Mouse (Mus musculus) neural tube, embryonic 15.5 days (tissue): Measurements from ENCODE around the gene Arrdc2. TPM values are rescaled to one million over a fixed set of nuclear protein-coding genes. Genes with fewer than 3 reads are reported as not detected.
A peak's percentile ranks its signal among the peaks of the same experiment; 100 is the strongest.

Experiments used
- ATAC-seq: fragments of 200-750 bp; cut with Nextera tagmentation; 2 replicates; pipeline ENCODE4 v1.8.0; 2017; ENCODE audit warnings: mild to moderate bottlenecking, moderate TSS enrichment, moderate library complexity; ENCODE audit not compliant: low FRiP score
- H3K27ac ChIP-seq: fragments of 300-500 bp; sonication (generic); replicated peaks from 2 replicates; pipeline ENCODE4 v1.5.1; 2015; ENCODE audit warnings: mild to moderate bottlenecking, inconsistent platforms
- H3K27me3 ChIP-seq: fragments of 300-500 bp; sonication (generic); replicated peaks from 2 replicates; pipeline ENCODE4 v1.6.1; 2015; ENCODE audit warnings: inconsistent platforms
- H3K36me3 ChIP-seq: fragments of 300-500 bp; sonication (generic); 2 replicates; pipeline ENCODE4 v1.6.1; 2015; ENCODE audit warnings: inconsistent platforms
- H3K4me1 ChIP-seq: fragments of 300-500 bp; sonication (generic); 2 replicates; pipeline ENCODE4 v1.6.1; 2015; ENCODE audit warnings: inconsistent platforms
- H3K4me2 ChIP-seq: fragments of 300-500 bp; sonication (generic); 2 replicates; pipeline ENCODE4 v1.6.1; 2015; ENCODE audit warnings: inconsistent platforms, mild to moderate bottlenecking, moderate library complexity
- H3K4me3 ChIP-seq: fragments of 300-500 bp; sonication (generic); replicated peaks from 2 replicates; pipeline ENCODE4 v1.5.1; 2015; ENCODE audit warnings: mild to moderate bottlenecking, inconsistent platforms
- H3K9ac ChIP-seq: fragments of 300-500 bp; sonication (generic); replicated peaks from 2 replicates; pipeline ENCODE4 v1.6.1; 2015; ENCODE audit warnings: mild to moderate bottlenecking, inconsistent platforms
- H3K9me3 ChIP-seq: fragments of 300-500 bp; sonication (generic); replicated peaks from 2 replicates; pipeline ENCODE4 v1.6.1; 2016; ENCODE audit warnings: inconsistent platforms
- WGBS: fragments of 180-500 bp; shearing (Covaris S2); methylation state at CpG from one replicate; pipeline ENCODE4 v1.1.7; 2015; ENCODE audit warnings: mixed read lengths; 5-methylcytosine and 5-hydroxymethylcytosine counted together
- polyA plus RNA-seq: library from polyadenylated mRNA; unstranded; fragments of >200 nt; fragmentation: Nextera tagmentation; extraction: Ambion mirVana; gene quantifications from 2 replicates; pipeline ENCODE4 v1.2.1, GENCODE M21; 2015

The Arrdc2 gene
- polyA plus RNA-seq, 1 experiment from 2014 or later = 7.8 TPM

DNA sequence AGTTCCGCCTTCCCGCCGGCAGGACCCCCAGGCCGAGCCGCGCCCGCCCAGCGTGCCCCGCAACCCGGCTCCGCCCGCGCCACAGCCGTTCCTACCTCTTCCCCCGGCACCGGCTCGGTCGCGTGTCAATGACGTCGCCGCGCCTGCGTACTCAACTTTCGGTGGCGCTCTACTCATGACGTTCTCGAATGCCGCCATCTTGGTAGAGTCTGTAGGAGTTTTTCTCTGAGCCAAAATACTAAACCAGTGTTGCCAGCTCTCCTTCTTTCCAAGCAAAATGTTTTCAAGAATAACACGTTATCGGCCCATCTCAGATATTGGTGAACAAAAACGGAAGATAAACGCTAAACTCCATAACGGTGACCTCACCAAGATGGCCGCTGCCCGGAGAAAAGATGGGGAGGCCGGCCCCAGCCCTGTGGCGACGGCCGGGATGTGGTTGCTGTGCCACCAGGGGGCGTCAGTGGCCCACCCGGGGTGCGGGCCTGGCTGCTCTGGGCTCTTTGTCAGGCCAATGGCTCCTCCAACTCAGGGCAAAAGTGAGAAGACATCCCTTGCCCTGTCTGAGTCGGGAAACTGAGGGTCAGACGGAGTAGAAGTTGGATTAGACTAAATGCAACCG is 34.0 kb upstream of the Arrdc2 start, which contains the start of gene Ccdc124:
TSS of gene Ccdc124 (minus strand) at position 572 of the 622 bp plus-strand sequence.
- Histone ChIP-seq H3K27me3 (no peaks in the 10 kb centered on the region), H3K4me2 (peak within 1 kb of the TSS; percentile 87), H3K9me3 (no peaks in the 10 kb centered on the region), H3K9ac (peak within 1 kb of the TSS; percentile 72), H3K36me3 (no peaks in the 10 kb centered on the region), H3K27ac (peak within 1 kb of the TSS; percentile 89), H3K4me1 (peaks cover 39% of the 10 kb centered on the region), H3K4me3 (peak within 1 kb of the TSS; percentile 80)
- 1% methylated on average over 45 of the region's 46 CpGs for WGBS
- peak; percentile 86 for ATAC-seq

- 0 out of 2 replicates have a peak, but pooled peaks have one; percentile 3 for ATAC-seq
- Histone ChIP-seq H3K36me3 (peaks cover 6% of the 10 kb centered on the region; the same call in 1 of the 2 replicates), H3K4me2 (peak overlapping the region; percentile 87), H3K9me3 (no peaks in the 10 kb centered on the region), H3K27ac (peak overlapping the region; percentile 89), H3K9ac (peak overlapping the region; percentile 72), H3K27me3 (no peaks in the 10 kb centered on the region), H3K4me3 (peak overlapping the region; percentile 80), H3K4me1 (peaks cover 45% of the 10 kb centered on the region)
- WGBS = 7% methylated on average over 31 of the region's 31 CpGs
Observed at GRCm38 (mm10) chr8:70872643-70873363, 33.3 kb upstream of the Arrdc2 start.

GRCm38 (mm10) chr8:70871195-70871807 is 31.8 kb upstream of the Arrdc2 start:
- H3K4me1 ChIP-seq = peaks cover 51% of the 10 kb centered on the region
- 87% methylated on average over 5 of the region's 5 CpGs for WGBS
- H3K4me3 ChIP-seq = no peak overlapping the region
- no peaks in the 10 kb centered on the region for H3K9me3 ChIP-seq
- ATAC-seq = no peak
- H3K4me2 ChIP-seq = no peak overlapping the region
- H3K9ac ChIP-seq = no peak overlapping the region
- H3K27me3 ChIP-seq = no peaks in the 10 kb centered on the region
- H3K36me3 ChIP-seq = peaks cover 9% of the 10 kb centered on the region; the same call in 1 of the 2 replicates
- no peak overlapping the region for H3K27ac ChIP-seq

GRCm38 (mm10) chr8:70869601-70870041 is 30.1 kb upstream of the Arrdc2 start:
- 55% methylated on average over 16 of the region's 16 CpGs for WGBS
- Histone ChIP-seq H3K27ac (peak overlapping the region; percentile 78), H3K27me3 (no peaks in the 10 kb centered on the region), H3K4me1 (peaks cover 61% of the 10 kb centered on the region), H3K4me3 (no peak overlapping the region), H3K4me2 (0 out of 2 replicates have a peak overlapping the region, but pooled peaks have one; percentile 40), H3K9ac (peak overlapping the region; percentile 40), H3K9me3 (no peaks in the 10 kb centered on the region), H3K36me3 (peaks cover 9% of the 10 kb centered on the region; the same call in 1 of the 2 replicates)
- ATAC-seq = no peak

DNA sequence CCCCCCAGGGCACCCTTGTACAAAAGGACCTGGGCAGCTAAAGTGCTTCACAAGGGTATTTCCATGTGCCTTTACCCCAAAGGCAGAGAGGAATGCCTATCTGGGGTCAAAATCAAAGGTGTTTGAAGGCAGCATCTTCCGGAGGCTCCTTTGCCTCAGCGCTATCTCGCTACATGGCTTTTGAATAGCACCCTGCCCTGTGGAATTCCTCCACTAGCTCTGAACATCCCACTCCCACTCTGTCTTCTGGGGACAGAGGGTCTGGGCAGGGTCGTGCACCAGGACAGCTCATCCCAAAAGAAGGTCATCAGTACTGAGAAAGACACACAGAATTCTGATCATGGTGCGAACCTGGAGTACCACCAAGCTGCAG is 29.7 kb upstream of the Arrdc2 start:
- no peak overlapping the region for H3K4me3 ChIP-seq
- H3K27me3 ChIP-seq = no peaks in the 10 kb centered on the region
- peak overlapping the region; percentile 78 for H3K27ac ChIP-seq
- H3K9me3 ChIP-seq = no peaks in the 10 kb centered on the region
- no peak for ATAC-seq
- 34% methylated on average over 5 of the region's 5 CpGs for WGBS
- H3K4me1 ChIP-seq = peaks cover 63% of the 10 kb centered on the region
- peaks cover 9% of the 10 kb centered on the region; the same call in 1 of the 2 replicates for H3K36me3 ChIP-seq
- peak overlapping the region; percentile 40 for H3K9ac ChIP-seq
- H3K4me2 ChIP-seq = peak overlapping the region; percentile 40

GRCm38 (mm10) chr8:70868559-70869198 is 29.2 kb upstream of the Arrdc2 start:
- WGBS = 15% methylated on average over 40 of the region's 40 CpGs
- Histone ChIP-seq H3K9ac (peak overlapping the region; percentile 40), H3K9me3 (no peaks in the 10 kb centered on the region), H3K4me2 (peak overlapping the region; percentile 40), H3K4me1 (peaks cover 63% of the 10 kb centered on the region), H3K36me3 (peaks cover 9% of the 10 kb centered on the region; the same call in 1 of the 2 replicates), H3K27ac (peak overlapping the region; percentile 78), H3K27me3 (no peaks in the 10 kb centered on the region), H3K4me3 (no peak overlapping the region)
- ATAC-seq = no peak

- 89% methylated on average over 7 of the region's 7 CpGs for WGBS
- Histone ChIP-seq H3K36me3 (peaks cover 9% of the 10 kb centered on the region; the same call in 1 of the 2 replicates), H3K4me3 (no peak overlapping the region; the same call in 1 of the 2 replicates), H3K4me2 (peak overlapping the region; percentile 86; the same call in 1 of the 2 replicates), H3K4me1 (peaks cover 70% of the 10 kb centered on the region), H3K9ac (no peak overlapping the region), H3K9me3 (no peaks in the 10 kb centered on the region), H3K27me3 (no peaks in the 10 kb centered on the region), H3K27ac (peak overlapping the region; percentile 94)
- ATAC-seq = no peak
Observed at GRCm38 (mm10) chr8:70866566-70866965, 27.0 kb upstream of the Arrdc2 start.

GRCm38 (mm10) chr8:70866001-70866520 is 26.5 kb upstream of the Arrdc2 start:
- 5% methylated on average over 12 of the region's 12 CpGs for WGBS
- ATAC-seq = peak; percentile 10
- H3K4me2 ChIP-seq = peak overlapping the region; percentile 86
- H3K9ac ChIP-seq = peak overlapping the region; percentile 48
- H3K36me3 ChIP-seq = peaks cover 9% of the 10 kb centered on the region; the same call in 1 of the 2 replicates
- peaks cover 68% of the 10 kb centered on the region for H3K4me1 ChIP-seq
- no peaks in the 10 kb centered on the region; the same call in 1 of the 2 replicates for H3K27me3 ChIP-seq
- peak overlapping the region; percentile 94 for H3K27ac ChIP-seq
- no peaks in the 10 kb centered on the region for H3K9me3 ChIP-seq
- peak overlapping the region; percentile 48 for H3K4me3 ChIP-seq

DNA sequence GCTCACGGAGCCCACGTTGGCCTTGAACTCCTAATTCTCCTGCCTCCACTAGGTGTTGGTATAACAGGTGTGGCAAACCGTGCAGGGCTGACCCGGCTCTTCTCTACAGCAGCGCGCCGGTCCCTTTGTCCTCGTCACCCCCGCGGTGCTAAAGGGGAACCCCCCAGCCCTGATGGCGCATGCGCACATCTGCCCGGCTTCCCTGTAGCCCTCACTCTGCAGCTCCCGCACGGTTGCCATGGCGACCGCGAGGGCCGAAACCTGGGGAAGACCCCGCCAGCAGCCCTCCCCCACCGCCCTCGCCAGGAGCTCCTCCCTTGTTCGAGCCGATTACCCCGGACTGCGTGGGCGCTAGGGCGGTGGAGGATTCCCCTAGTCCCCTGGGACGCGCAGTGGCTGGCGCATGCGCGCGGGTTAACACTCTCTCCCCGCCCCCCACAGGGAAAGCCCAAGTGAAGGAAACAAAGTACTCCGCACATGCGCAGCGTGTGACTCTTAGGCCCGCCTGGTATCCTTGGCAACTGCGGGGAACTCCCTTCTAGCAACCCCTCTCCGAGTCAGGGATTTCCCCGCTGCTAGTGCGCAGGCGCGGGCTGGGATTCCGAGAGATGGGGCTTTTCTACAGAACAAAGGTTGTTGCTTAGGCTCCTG is 26.0 kb upstream of the Arrdc2 start:
- no peaks in the 10 kb centered on the region for H3K9me3 ChIP-seq
- H3K4me3 ChIP-seq = peak overlapping the region; percentile 48
- peak overlapping the region; percentile 61 for H3K9ac ChIP-seq
- peaks cover 68% of the 10 kb centered on the region for H3K4me1 ChIP-seq
- peak overlapping the region; percentile 86 for H3K4me2 ChIP-seq
- H3K27ac ChIP-seq = peak overlapping the region; percentile 94
- WGBS = 0% methylated on average over 46 of the region's 46 CpGs
- peaks cover 9% of the 10 kb centered on the region; the same call in 1 of the 2 replicates for H3K36me3 ChIP-seq
- ATAC-seq = peak; percentile 85
- H3K27me3 ChIP-seq = no peaks in the 10 kb centered on the region; the same call in 1 of the 2 replicates

GRCm38 (mm10) chr8:70864712-70865221 is 25.2 kb upstream of the Arrdc2 start:
- Histone ChIP-seq H3K4me3 (peak overlapping the region; percentile 48), H3K9me3 (no peaks in the 10 kb centered on the region), H3K9ac (peak overlapping the region; percentile 61), H3K27me3 (no peaks in the 10 kb centered on the region; the same call in 1 of the 2 replicates), H3K36me3 (peaks cover 9% of the 10 kb centered on the region; the same call in 1 of the 2 replicates), H3K4me2 (peak overlapping the region; percentile 86), H3K27ac (peak overlapping the region; percentile 94), H3K4me1 (peaks cover 64% of the 10 kb centered on the region)
- under 1% methylated on average over 24 of the region's 24 CpGs for WGBS
- peak; percentile 22 for ATAC-seq
